Mouse (Mus musculus): Measurements from ENCODE around the gene Wdr20rt.

- TF ChIP-seq CTCF (IDR thresholded peaks at IDR 0.05; ENCODE audit: low read depth, low read length) (no peak), POLR2A (IDR thresholded peaks at IDR 0.05; ENCODE audit: extremely low read depth, insufficient read depth, low read length) (no peak)
These were observed 31.2 kb upstream of the Wdr20rt start for GRCm38 (mm10) chr12:65194003-65194530.

Data from liver, adult 2 months (tissue).